Mouse (Mus musculus) mouse trophoblast stem cell (cell line): Measurements from ENCODE around the gene Gm21987.
"Not testable (repeated sequence)": the region's sequence is repeated elsewhere in the genome, so short reads cannot be mapped to it uniquely, and the experiment has no call there.

Source experiments
- in situ Hi-C, 2 experiments: fragments of 300-500 bp; cut with MseI, MboI; formaldehyde crosslinking; loops; 2 replicates in 1 of 2; 3 replicates in 1 of 2; pipeline ENCODE4 v1.15.1; 2025

Gene Gm21987

DNA sequence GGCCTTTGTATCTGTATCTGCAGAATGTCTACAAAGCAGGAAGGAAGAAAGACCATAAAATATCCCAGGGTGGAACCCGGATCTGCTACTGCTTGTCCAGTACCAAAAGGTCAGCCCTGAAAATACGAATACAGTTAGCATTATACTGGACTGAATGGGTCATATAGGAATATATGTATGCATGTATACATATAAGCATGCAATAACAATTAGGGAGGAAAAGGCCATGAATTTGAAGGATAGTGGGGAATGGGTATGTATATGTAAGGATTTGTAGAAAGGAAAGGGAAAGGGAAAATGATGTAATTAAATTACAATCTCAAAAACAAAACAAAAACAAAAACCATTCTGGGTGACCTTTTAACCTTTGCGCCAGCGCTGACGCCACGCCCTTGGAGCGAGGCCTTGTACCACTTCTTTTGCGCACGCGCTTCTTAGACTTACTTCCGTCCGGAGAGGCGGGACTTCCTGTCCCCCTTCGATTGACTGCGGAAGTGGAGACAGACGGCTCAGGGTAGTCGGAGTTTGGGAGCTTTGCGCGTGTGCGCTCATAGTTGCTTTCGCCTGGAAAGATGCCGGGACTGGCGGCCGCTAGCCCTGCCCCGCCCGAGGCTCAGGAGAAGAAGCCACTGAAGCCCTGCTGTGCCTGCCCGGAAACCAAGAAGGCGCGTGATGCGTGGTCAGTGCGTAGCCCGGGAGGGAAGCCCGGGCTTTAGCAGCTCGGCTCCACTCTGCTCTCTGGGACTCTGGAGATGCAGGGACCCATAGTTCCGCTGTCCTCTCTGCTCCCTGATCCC lies at the start of gene Gm21987, which contains the start of gene Cox17:
Gene Gm21987 (plus strand): TSS at position 512 of the 797 bp plus-strand sequence.
Gene Cox17 (plus strand): TSS at position 463 of the 797 bp plus-strand sequence.
- in situ Hi-C loops, result loop anchor here (5.0 to 10.0 kb wide), 2 partner anchors 138 to 141 kb away; no protein-coding TSS in a partner anchor

DNA sequence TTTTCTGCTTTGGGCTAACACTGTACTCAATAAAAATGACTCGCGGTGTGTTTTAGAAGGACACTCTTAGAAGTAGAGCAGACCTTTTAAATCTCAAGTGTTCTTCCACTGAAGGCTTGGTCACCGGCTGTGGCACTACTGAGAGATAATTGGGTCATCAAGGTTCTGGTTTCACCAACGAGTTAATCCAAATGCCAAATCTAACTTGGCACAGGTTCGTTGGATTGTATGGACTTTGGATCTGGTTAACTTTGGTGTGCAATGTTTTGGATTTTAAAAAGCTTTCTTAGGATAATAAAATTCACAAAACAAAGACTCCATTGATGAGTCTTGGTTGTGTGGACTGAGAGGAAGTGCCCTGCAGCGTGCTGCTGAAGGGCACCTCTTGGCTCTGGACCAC lies 48.4 kb upstream of the Gm21987 start:
- in situ Hi-C loops, result no loop called here

- in situ Hi-C loops, result no loop called here
Measured at GRCm38 (mm10) chr16:38302367-38302766, 44.5 kb upstream of the Gm21987 start.

- in situ Hi-C loops, result no loop called here
Measured at GRCm38 (mm10) chr16:38304460-38305194, 42.2 kb upstream of the Gm21987 start.

DNA sequence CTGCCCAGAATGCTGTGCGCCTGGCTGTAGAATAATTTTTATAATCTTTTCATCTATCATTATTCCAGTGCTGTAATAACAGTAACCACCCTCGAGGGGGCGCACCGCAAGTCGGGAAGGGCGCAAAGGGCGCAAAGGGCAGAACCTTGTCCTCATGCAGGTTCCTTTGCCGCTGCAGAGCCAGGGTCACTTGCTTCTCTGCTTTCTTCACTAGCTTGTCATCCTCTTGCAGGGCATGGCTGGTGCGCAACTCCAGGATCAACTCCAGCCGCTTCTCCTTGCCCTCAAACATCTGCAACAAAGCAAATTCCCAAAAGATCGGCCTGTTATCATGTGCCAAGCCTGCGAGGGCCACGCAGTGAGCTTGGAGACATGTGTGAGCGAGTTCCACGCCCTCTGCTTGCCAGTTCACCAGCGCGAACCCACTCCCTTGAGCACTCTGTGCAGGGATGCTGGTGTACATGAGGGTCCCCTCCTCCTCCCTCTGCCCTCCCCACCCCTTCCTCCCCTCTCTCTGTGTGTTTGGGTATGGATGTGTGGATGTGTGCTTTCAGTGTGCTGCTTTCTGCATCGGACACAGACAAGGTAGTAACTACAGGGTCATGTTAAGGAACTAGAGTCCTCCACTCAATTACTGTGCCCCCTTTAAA lies 40.1 kb upstream of the Gm21987 start:
- in situ Hi-C loops, result no loop called here

GRCm38 (mm10) chr16:38307221-38307605 lies 39.6 kb upstream of the Gm21987 start:
- in situ Hi-C loops, result no loop called here

- in situ Hi-C loops, result no loop called here
Measured at GRCm38 (mm10) chr16:38307651-38308050, 39.2 kb upstream of the Gm21987 start.

DNA sequence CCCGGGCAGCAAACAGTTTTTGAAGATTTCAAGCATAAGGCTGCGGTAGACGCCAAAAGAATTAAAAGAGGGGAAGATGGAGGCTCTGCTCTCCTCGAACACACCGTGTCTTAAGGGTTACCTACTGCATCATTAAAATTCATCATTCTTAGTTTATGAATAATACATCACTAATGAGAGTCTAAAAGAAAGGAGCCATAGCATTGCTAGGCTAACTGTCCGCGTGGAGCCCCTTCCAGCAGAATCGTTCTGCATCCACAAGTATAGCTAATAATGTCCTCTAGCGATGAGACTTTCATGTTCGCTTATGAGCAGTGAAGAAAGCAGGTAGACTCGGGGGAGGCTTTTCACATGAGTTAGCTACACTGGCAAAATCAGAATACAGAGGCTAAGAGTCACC lies 38.6 kb upstream of the Gm21987 start:
- in situ Hi-C loops, result no loop called here

- in situ Hi-C loops, result no loop called here
Measured at GRCm38 (mm10) chr16:38318492-38318891, 28.3 kb upstream of the Gm21987 start.

DNA sequence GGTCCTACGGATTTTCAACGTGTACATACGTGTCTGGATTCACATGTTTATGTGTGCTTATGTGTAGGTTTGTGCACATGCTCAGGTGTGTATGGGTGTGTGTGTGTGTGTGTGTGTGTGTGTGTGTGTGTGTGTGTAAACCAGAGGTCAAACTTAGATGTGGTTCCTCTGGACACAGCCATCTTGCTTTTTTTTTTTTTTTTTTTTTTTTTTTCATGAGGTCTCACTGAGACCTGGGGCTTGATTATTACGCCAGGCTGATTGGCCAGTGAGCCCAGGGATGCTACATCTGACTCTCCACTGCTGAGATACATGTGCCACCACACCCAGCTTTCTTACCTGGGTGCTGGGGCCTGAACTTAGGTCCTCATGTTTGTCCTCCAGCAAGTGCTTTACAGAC lies 27.8 kb upstream of the Gm21987 start:
- in situ Hi-C loops, result no loop called here

- in situ Hi-C loops, result no loop called here
Measured at GRCm38 (mm10) chr16:38321452-38321935, 25.3 kb upstream of the Gm21987 start.

DNA sequence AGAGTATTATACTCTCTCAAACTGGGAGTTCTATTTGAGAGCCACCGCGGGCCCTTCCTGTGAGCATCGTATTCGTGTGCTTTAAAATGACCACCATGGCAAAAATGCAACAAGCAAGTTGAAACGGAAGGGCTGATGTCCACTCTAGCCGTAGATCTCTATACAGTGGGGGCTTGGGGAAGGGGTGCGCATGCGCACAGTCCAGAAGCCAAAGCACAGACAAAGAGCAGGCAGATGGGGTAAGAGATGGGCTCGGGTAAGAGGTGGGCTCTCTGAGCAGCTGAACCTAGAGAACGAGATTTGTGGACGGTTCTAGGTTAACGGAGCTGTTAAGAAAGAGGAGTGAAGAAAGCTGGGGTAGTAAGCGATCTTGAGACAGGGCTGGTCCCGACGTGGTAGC lies 22.5 kb upstream of the Gm21987 start:
- in situ Hi-C loops, result no loop called here

- in situ Hi-C loops, result no loop called here
Measured at GRCm38 (mm10) chr16:38326778-38327397, 20.0 kb upstream of the Gm21987 start.

DNA sequence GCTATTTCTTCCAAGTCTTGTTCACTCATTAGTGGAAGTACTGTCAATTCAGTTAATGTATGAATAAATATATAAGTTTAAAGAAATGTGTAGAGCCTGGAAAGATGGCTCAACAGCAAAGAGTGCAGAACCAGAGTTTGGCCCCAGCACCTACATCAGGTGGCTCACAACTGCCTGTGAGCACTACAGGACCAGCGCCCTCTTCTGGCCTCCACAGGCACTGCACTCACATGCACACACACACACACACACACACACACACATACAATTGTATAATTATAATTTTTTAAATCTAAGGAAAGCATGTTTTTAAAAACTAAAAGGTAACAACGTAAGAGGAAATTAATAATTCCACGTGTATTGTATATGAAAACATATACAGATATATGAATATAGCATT lies 17.5 kb upstream of the Gm21987 start:
- in situ Hi-C loops, result no loop called here

- in situ Hi-C loops, result no loop called here
Measured at GRCm38 (mm10) chr16:38334431-38334830, 12.4 kb upstream of the Gm21987 start.

GRCm38 (mm10) chr16:38338077-38338476 lies 8.8 kb upstream of the Gm21987 start:
- in situ Hi-C loops, result not testable (repeated sequence)

GRCm38 (mm10) chr16:38341396-38342324 lies 5.2 kb upstream of the Gm21987 start, which contains the start of gene Maats1:
Gene Maats1, minus strand, starts transcription at chr16:38342143.
- in situ Hi-C loops, result loop anchor here in 1 of 2 experiments (10.0 kb wide), 1 partner anchor 143 kb away; no protein-coding TSS in a partner anchor

DNA sequence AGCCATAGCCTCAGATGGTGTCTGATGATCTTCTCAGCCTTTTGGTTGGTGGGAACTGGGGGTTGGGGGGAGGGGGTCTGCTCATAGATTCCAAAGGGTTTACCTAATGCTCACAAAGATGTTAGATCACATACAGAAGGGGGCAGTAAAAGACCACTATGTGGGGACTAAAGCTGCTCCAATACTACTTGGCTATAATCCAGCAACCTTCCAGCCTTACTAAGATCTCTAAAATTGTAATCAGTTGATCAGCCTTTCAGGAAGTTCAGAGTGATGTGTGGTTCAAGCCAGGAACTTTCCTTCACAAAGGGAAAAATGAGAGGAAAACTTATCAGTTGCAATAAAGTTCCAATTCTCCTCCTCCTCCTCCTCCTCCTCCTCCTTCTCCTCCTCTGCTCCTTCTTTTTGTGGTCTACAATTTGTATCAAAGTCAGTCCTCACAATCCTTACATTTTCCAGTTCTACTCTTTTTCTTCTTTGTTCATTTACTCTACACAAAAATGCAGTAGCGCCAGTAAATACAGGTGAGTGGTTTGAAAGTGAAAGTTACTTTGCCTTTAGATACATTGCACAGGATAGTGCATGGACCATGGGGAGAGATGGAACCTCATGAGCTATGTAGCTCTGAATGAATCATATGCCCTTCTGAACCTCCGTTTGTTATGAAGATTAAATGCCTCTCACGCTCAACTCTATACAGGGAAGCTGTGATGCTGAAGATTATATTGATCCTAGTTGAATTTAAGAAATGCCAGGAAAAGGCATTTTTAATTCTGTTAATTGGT lies 1.7 kb upstream of the Gm21987 start:
- in situ Hi-C loops, result loop anchor here (5.0 to 10.0 kb wide), 2 partner anchors 140 to 142 kb away; no protein-coding TSS in a partner anchor

DNA sequence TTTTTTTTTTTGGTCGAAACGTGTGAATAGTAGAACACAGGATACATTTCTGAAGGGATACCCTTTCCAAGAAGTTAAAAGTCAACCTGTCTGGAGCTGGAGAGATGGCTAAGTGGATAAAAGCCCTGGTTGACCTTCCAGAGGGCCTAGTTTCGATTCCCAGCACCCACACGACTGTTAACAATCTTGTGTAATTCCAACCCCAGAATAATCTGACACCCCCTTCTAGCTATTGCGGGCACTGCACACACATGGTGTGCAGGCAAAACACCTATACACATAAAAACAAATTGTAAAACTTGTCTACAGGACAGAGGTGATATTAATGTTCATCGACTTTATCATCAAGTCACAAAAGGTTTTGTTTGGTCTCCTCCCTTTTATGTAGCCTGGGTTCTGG lies 748 bp downstream of the Gm21987 start:
- in situ Hi-C loops, result loop anchor here (5.0 to 10.0 kb wide), 2 partner anchors 137 to 140 kb away; no protein-coding TSS in a partner anchor
